Mouse (Mus musculus) forebrain, embryonic 10.5 days (tissue): Measurements from ENCODE around the gene Cd320. TPM values are rescaled to one million over a fixed set of nuclear protein-coding genes. Genes with fewer than 3 reads are reported as not detected.
"Not testable (repeated sequence)": the region's sequence is repeated elsewhere in the genome, so short reads cannot be mapped to it uniquely, and the experiment has no call there.

Experiments used
- DNase-seq: peaks from one replicate; pipeline ENCODE4 v3.0.0-alpha.2; 2017; ENCODE audit warnings: low spot score; ENCODE audit errors: extremely low spot score
- H3K27ac ChIP-seq: fragments of 300-500 bp; sonication (generic); 2 replicates; pipeline ENCODE4 v1.5.1; 2016; ENCODE audit warnings: mild to moderate bottlenecking
- H3K27me3 ChIP-seq: fragments of 300-500 bp; sonication (generic); 2 replicates; pipeline ENCODE4 v1.6.1; 2016; ENCODE audit warnings: mild to moderate bottlenecking; ENCODE audit not compliant: poor library complexity, severe bottlenecking
- H3K36me3 ChIP-seq: fragments of 300-500 bp; sonication (generic); replicated peaks from 2 replicates; pipeline ENCODE4 v1.6.1; 2016; ENCODE audit warnings: mild to moderate bottlenecking, moderate library complexity
- H3K4me1 ChIP-seq: fragments of 300-500 bp; sonication (generic); 2 replicates; pipeline ENCODE4 v1.6.1; 2016
- H3K4me3 ChIP-seq: fragments of 300-500 bp; sonication (generic); 2 replicates; pipeline ENCODE4 v1.5.1; 2016; ENCODE audit warnings: mild to moderate bottlenecking, moderate library complexity
- H3K9me3 ChIP-seq: fragments of 300-500 bp; sonication (generic); 2 replicates; pipeline ENCODE4 v1.6.1; 2016; ENCODE audit warnings: mild to moderate bottlenecking, moderate library complexity
- WGBS: fragments of 180-500 bp; shearing (Covaris S2); methylation state at CpG from one replicate; pipeline ENCODE4 v1.1.7; 2016; 5-methylcytosine and 5-hydroxymethylcytosine counted together
- microRNA-seq: library from miRNA; unstranded; fragments of <30 nt; microRNA quantifications from one replicate; pipeline ENCODE4, GENCODE M21; 2017
- polyA plus RNA-seq: library from polyadenylated mRNA; unstranded; fragments of >200 nt; fragmentation: Nextera tagmentation; extraction: Ambion mirVana; gene quantifications from 2 replicates; pipeline ENCODE4 v1.2.1, GENCODE M21; 2016

Gene Cd320
- polyA plus RNA-seq, 1 experiment from 2014 or later: 89.0 TPM

DNA sequence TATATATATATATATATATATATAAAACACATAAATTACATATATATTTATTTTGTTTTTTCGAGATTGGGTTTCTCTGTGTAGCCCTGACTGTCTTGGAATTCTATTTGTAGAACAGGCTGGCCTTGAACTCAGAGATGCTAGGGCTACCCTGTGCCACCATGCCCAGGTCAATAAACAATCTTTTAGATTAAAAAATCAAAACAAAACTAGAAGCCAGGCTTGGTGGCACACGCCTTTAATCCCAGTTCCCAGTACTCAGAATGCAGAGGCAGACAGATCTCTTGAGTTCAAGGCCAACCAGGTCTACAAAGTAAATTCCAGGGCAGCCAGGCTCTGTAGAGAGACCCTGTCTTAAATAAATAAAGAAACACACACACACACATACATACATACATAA is 48.5 kb downstream of the Cd320 start:
- DNase-seq: no peak
- 81% methylated on average over 2 of the region's 2 CpGs for WGBS
- peaks cover 8% of the 10 kb centered on the region for H3K36me3 ChIP-seq
- no peak overlapping the region for H3K4me3 ChIP-seq
- no peaks in the 10 kb centered on the region for H3K9me3 ChIP-seq
- H3K27ac ChIP-seq: no peak overlapping the region
- no peaks in the 10 kb centered on the region for H3K27me3 ChIP-seq
- H3K4me1 ChIP-seq: peaks cover 21% of the 10 kb centered on the region

DNA sequence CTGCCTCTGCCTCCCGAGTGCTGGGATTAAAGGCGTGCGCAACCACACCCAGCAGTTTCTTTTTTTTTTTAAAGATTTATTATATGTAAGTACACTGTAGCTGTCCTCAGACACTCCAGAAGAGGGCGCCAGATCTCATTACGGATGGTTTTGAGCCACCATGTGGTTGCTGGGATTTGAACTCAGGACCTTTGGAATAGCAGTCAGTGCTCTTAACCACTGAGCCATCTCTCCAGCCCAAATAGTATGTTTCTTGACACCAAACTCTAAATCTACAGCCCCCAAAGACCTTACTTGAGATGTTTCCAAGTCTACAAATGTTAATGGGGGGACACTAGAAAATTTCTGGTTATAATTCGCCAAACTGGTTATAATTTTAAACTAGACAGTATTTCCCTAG is 49.0 kb downstream of the Cd320 start:
- not testable (repeated sequence) for H3K9me3 ChIP-seq, H3K4me3 ChIP-seq, H3K36me3 ChIP-seq, DNase-seq, H3K27ac ChIP-seq, H3K27me3 ChIP-seq
- WGBS: 66% methylated on average over 6 of the region's 6 CpGs
- peaks cover 21% of the 10 kb centered on the region for H3K4me1 ChIP-seq

DNA sequence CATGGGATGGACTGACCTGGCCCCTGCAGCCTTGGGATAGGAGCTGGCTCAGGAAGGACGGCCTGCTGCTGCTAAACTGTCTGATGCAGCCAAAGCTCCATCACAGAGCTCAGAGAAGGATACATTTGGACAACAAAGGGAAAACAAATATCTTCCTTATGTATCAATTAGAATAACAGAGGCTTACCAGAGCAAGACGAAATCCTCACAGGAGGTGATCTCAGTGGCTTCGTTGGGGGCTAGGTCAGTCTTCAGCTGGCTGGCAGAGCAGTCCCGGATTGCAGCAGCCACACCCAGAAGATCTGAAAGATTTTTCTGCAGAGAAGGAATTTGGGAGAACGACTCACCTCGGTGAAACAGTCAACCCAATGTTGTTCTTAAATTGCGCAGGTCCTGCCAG is 49.5 kb downstream of the Cd320 start:
- Histone ChIP-seq H3K9me3 (no peaks in the 10 kb centered on the region), H3K4me3 (no peak overlapping the region), H3K36me3 (no peaks in the 10 kb centered on the region; the same call in 1 of the 2 replicates), H3K27ac (no peak overlapping the region), H3K4me1 (peaks cover 20% of the 10 kb centered on the region), H3K27me3 (no peaks in the 10 kb centered on the region)
- no peak for DNase-seq
- WGBS: 28% methylated on average over 7 of the region's 7 CpGs

DNA sequence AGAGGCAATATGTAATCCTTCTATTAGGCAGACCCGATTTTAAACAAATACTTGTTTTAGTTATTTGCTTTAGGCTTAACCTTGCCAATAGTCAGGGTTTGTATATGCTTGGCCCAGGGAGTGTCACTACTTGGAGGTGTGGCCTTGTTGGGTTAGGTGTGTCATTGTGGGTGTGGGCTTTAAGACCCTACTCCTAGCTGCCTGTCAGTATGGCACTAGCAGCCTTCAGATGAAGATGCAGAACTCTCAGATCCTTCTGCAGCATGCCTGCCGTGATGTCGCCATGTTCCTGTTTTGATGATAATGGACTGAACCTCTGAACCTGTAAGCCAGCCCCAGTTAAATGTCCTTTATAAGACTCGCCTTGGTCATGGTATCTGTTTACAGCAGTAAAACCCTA is 50.1 kb downstream of the Cd320 start:
- not testable (repeated sequence) for H3K27ac ChIP-seq, DNase-seq, H3K27me3 ChIP-seq, H3K4me3 ChIP-seq, H3K36me3 ChIP-seq, H3K9me3 ChIP-seq
- WGBS: 82% methylated on average over 4 of the region's 4 CpGs
- peaks cover 14% of the 10 kb centered on the region for H3K4me1 ChIP-seq

DNA sequence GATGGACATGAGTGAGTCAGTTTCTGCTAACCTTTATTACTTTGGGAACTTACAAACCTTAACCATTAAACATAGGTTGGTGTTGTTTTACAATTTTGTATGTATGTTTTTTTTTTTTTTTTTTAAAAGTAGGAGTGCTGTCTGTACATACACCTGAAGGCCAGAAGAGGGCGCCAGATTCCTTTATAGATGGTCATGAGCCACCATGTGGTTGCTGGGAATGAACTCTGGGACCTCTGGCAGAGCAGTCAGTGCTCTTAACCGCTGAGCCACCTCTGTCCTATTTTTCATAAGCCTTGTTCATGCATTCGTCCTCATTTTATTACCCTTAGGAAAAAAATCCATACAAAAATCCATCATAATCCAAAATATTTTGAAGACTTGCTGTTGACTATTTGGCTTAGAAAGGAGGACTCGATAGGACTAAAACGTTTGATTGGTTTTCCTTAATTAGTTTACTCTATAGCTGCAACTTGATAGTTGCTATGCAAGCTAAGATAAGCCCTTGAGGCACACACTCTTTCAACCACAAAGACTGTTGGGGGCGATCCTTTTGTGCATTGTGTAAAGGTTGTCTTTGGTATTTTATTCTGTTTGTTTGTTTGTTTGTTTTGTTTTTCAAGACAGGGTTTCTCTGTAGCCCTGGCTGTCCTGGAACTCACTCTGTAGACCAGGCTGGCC is 54.4 kb downstream of the Cd320 start:
- Histone ChIP-seq H3K27ac (no peak overlapping the region), H3K36me3 (no peaks in the 10 kb centered on the region), H3K27me3 (no peaks in the 10 kb centered on the region), H3K4me1 (no peaks in the 10 kb centered on the region), H3K4me3 (no peak overlapping the region), H3K9me3 (no peaks in the 10 kb centered on the region)
- WGBS: 47% methylated on average over 6 of the region's 6 CpGs
- no peak for DNase-seq

DNA sequence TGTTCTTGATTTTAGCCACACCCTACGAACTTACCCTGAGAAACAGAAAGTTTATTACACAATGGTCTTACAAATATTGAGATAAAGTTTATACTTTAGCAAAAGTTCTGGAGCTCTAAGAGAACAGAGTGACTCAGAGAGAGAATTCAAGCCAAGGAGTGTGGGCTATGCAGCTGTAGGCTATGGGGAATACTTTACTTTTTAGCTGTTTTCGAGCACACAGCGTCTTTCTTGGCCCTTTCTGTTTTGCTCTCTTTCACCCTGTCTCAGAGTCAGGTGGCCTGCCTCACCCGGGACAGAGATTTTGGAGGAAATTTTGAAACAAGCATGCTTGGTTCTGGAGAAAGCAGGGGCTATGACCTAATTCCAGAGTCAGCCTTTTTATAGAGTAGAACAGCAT is 55.3 kb downstream of the Cd320 start:
- WGBS: 89% methylated on average over 4 of the region's 4 CpGs
- H3K36me3 ChIP-seq, H3K27ac ChIP-seq, DNase-seq, H3K4me1 ChIP-seq, H3K9me3 ChIP-seq, H3K4me3 ChIP-seq, H3K27me3 ChIP-seq: not testable (repeated sequence)

Small RNA genes lying within 50 kb of the gene (microRNA-seq; reads per million reads assigned to microRNA genes)
- not detected for gene Gm27740

Other genes with a start within 250 kb of the Cd320 start
- 47.6 and 51.2 TPM in 2 replicates for gene Zfp414, start 214.0 kb upstream of the Cd320 start, polyA plus RNA-seq
- 0.31 and 0.39 TPM in 2 replicates for gene Pram1, start 205.0 kb upstream of the Cd320 start, polyA plus RNA-seq
- 515 and 568 TPM in 2 replicates for gene Hnrnpm, start 156.2 kb upstream of the Cd320 start, polyA plus RNA-seq
- 29.5 and 33.1 TPM in 2 replicates for gene March2, start 124.4 kb upstream of the Cd320 start, polyA plus RNA-seq
- 338 and 346 TPM in 2 replicates for gene Rab11b, start 82.6 kb upstream of the Cd320 start, polyA plus RNA-seq
- 21.4 and 22.4 TPM in 2 replicates for gene Angptl4, start 61.3 kb upstream of the Cd320 start, polyA plus RNA-seq
- 22.7 and 27.9 TPM in 2 replicates for gene Kank3, start 32.6 kb upstream of the Cd320 start, polyA plus RNA-seq
- 848 and 864 TPM in 2 replicates for gene Rps28, start 18.5 kb upstream of the Cd320 start, polyA plus RNA-seq
- 439 and 441 TPM in 2 replicates for gene Ndufa7, start 18.5 kb upstream of the Cd320 start, polyA plus RNA-seq
- gene Gm7029, start 30.7 kb downstream of the Cd320 start, polyA plus RNA-seq: not detected in 2 replicates
- 6.6 and 8.1 TPM in 2 replicates for gene Kifc1, start 47.6 kb downstream of the Cd320 start, polyA plus RNA-seq
- 0.19 and 0.39 TPM in 2 replicates for gene Platr17, start 62.0 kb downstream of the Cd320 start, polyA plus RNA-seq
- gene Daxx, start 66.3 kb downstream of the Cd320 start, polyA plus RNA-seq: 85.9 and 90.8 TPM in 2 replicates
- 14.1 TPM in 2 replicates for gene Tapbp, start 72.8 kb downstream of the Cd320 start, polyA plus RNA-seq
- 21.2 and 23.2 TPM in 2 replicates for gene Zbtb22, start 72.8 kb downstream of the Cd320 start, polyA plus RNA-seq
- 39.3 and 46.7 TPM in 2 replicates for gene Rgl2, start 86.5 kb downstream of the Cd320 start, polyA plus RNA-seq
- 239 and 242 TPM in 2 replicates for gene Pfdn6, start 97.3 kb downstream of the Cd320 start, polyA plus RNA-seq
- 56.1 and 59.6 TPM in 2 replicates for gene Wdr46, start 97.6 kb downstream of the Cd320 start, polyA plus RNA-seq
- gene B3galt4, start 108.4 kb downstream of the Cd320 start, polyA plus RNA-seq: 3.3 and 3.7 TPM in 2 replicates
- 49.4 and 51.3 TPM in 2 replicates for gene Vps52, start 112.7 kb downstream of the Cd320 start, polyA plus RNA-seq
- 1,596 and 1,663 TPM in 2 replicates for gene Rps18, start 112.9 kb downstream of the Cd320 start, polyA plus RNA-seq
- 51.2 and 51.8 TPM in 2 replicates for gene H2-K1, start 157.3 kb downstream of the Cd320 start, polyA plus RNA-seq
- 11.4 and 12.4 TPM in 2 replicates for gene Ring1, start 181.6 kb downstream of the Cd320 start, polyA plus RNA-seq
- gene H2-Ke6, start 185.0 kb downstream of the Cd320 start, polyA plus RNA-seq: 95.4 and 96.4 TPM in 2 replicates
- gene Slc39a7, start 188.6 kb downstream of the Cd320 start, polyA plus RNA-seq: 203 and 206 TPM in 2 replicates
- gene Rxrb, start 188.7 kb downstream of the Cd320 start, polyA plus RNA-seq: 44.5 and 48.3 TPM in 2 replicates
- gene Col11a2, start 196.3 kb downstream of the Cd320 start, polyA plus RNA-seq: 0.74 and 0.75 TPM in 2 replicates
- 0.12 and 0.43 TPM in 2 replicates for gene H2-Oa, start 249.2 kb downstream of the Cd320 start, polyA plus RNA-seq